Mouse (Mus musculus) intestine, embryonic 15.5 days (tissue): ENCODE results near the gene Slc6a6. TPM values are rescaled to one million over a fixed set of nuclear protein-coding genes. Genes with fewer than 3 reads are reported as not detected.

Experiments
- polyA plus RNA-seq: library from polyadenylated mRNA; unstranded; fragments of >200 nt; fragmentation: Nextera tagmentation; extraction: Ambion mirVana; gene quantifications from 2 replicates; pipeline ENCODE4 v1.2.1, GENCODE M21; 2015

The Slc6a6 gene
- polyA plus RNA-seq, 1 experiment from 2014 or later: 87.9 TPM

Other genes starting within 250 kb of the Slc6a6 start
- 38.0 and 39.7 TPM in 2 replicates for gene Chchd4, start 210.5 kb upstream of the Slc6a6 start, polyA plus RNA-seq
- gene Tmem43, start 210.3 kb upstream of the Slc6a6 start, polyA plus RNA-seq: 36.4 and 40.5 TPM in 2 replicates
- gene Xpc, start 168.2 kb upstream of the Slc6a6 start, polyA plus RNA-seq: 15.3 and 16.8 TPM in 2 replicates
- gene Lsm3, start 168.1 kb upstream of the Slc6a6 start, polyA plus RNA-seq: 268 and 270 TPM in 2 replicates
- gene Grip2, start 143.2 kb downstream of the Slc6a6 start, polyA plus RNA-seq: 0.45 and 0.49 TPM in 2 replicates
- 25.0 and 32.6 TPM in 2 replicates for gene Ccdc174, start 194.0 kb downstream of the Slc6a6 start, polyA plus RNA-seq
- 0.09 and 0.13 TPM in 2 replicates for gene 4930590J08Rik, start 218.8 kb downstream of the Slc6a6 start, polyA plus RNA-seq